Mouse (Mus musculus) inflammation-experienced regulatory T-cells (primary cell): ENCODE data around the gene Zfyve19. TPM values are rescaled to one million over a fixed set of nuclear protein-coding genes. Genes with fewer than 3 reads are reported as not detected.

ENCODE experiments used
- polyA plus RNA-seq, 2 experiments: library from polyadenylated mRNA; unstranded; fragments of 100-300 nt; shearing (Covaris generic); gene quantifications; one replicate each; pipeline ENCODE4 v1.2.1; 2017

Zfyve19 gene
- 10 to 100 TPM; 40.0 to 50.1 TPM for polyA plus RNA-seq

GRCm38 (mm10) chr2:119208344-119209175 is at the start of gene Zfyve19, which contains the start of gene Dnajc17:
Gene Zfyve19, plus strand, starts transcription at chr2:119208617.
Gene Dnajc17, minus strand, starts transcription at chr2:119208795.

GRCm38 (mm10) chr2:119166901-119167865 is 41.2 kb upstream of the Zfyve19 start, which contains the start of gene Gchfr:
Gene Gchfr, plus strand, starts transcription at chr2:119167773.

GRCm38 (mm10) chr2:119173991-119174651 is 34.3 kb upstream of the Zfyve19 start, which contains the start of gene Gm14137:
Gene Gm14137, plus strand, starts transcription at chr2:119174509.

GRCm38 (mm10) chr2:119229775-119230704 is 21.6 kb downstream of the Zfyve19 start, which contains the start of gene Ppp1r14d:
Gene Ppp1r14d, minus strand, starts transcription at chr2:119229906.

GRCm38 (mm10) chr2:119237210-119237870 is 28.9 kb downstream of the Zfyve19 start, which contains the start of gene Spint1:
Gene Spint1, plus strand, starts transcription at chr2:119237362.

Other genes with a start within 250 kb of the Zfyve19 start
- gene Ccdc32, start 179.2 kb upstream of the Zfyve19 start, polyA plus RNA-seq: 10 to 100 TPM; 20.8 to 30.6 TPM
- gene Rpusd2, start 173.8 kb upstream of the Zfyve19 start, polyA plus RNA-seq: 1 to 10 TPM; 1.2 to 3.8 TPM
- gene Knl1, start 161.5 kb upstream of the Zfyve19 start, polyA plus RNA-seq: under 1 TPM; 0.52 to 0.94 TPM
- 1 to 10 TPM; 3.6 to 3.8 TPM for gene Rad51, start 95.8 kb upstream of the Zfyve19 start, polyA plus RNA-seq
- 10 to 100 TPM; 22.2 to 26.8 TPM for gene Rmdn3, start 51.6 kb upstream of the Zfyve19 start, polyA plus RNA-seq
- under 1 TPM; 0.34 to 0.60 TPM for gene Gchfr, start 40.8 kb upstream of the Zfyve19 start, polyA plus RNA-seq
- gene Gm14137, start 34.1 kb upstream of the Zfyve19 start, polyA plus RNA-seq: under 1 TPM; 0.70 to 0.83 TPM
- gene Dnajc17, start 178 bp downstream of the Zfyve19 start, polyA plus RNA-seq: 10 to 100 TPM; 22.5 to 35.9 TPM
- gene Ppp1r14d, start 21.3 kb downstream of the Zfyve19 start, polyA plus RNA-seq: not detected
- under 1 TPM in 1 of 2 experiments, not detected in 1; 0.81 TPM for gene Spint1, start 28.7 kb downstream of the Zfyve19 start, polyA plus RNA-seq
- under 1 TPM in 1 of 2 experiments, not detected in 1; 0.78 TPM for gene Rhov, start 62.7 kb downstream of the Zfyve19 start, polyA plus RNA-seq
- gene Vps18, start 80.1 kb downstream of the Zfyve19 start, polyA plus RNA-seq: 10 to 100 TPM; 11.3 to 12.6 TPM
- not detected for gene Dll4, start 117.2 kb downstream of the Zfyve19 start, polyA plus RNA-seq
- 1 to 10 TPM in 1 of 2 experiments, under 1 TPM in 1; 0.29 to 1.9 TPM for gene Chac1, start 142.6 kb downstream of the Zfyve19 start, polyA plus RNA-seq